Mouse (Mus musculus) layer of hippocampus, postnatal 36 days (tissue): Measurements from ENCODE around the gene Nqo2. TPM values are rescaled to one million over a fixed set of nuclear protein-coding genes. Genes with fewer than 3 reads are reported as not detected.
"Not testable (repeated sequence)": the region's sequence is repeated elsewhere in the genome, so short reads cannot be mapped to it uniquely, and the experiment has no call there.

Experiments used
- DNase-seq, 2 experiments: peaks; one replicate each; pipeline ENCODE4 v3.0.0; 2022
- total RNA-seq, 2 experiments: library from RNA; stranded (reverse); gene quantifications; 2 replicates each; pipeline ENCODE4 v1.2.3; 2021

Nqo2 gene
- total RNA-seq, result 1 to 10 TPM; 6.2 to 7.8 TPM

GRCm38 (mm10) chr13:33964206-33965046 lies at the start of gene Nqo2:
TSS of gene Nqo2 (plus strand) at chr13:33964687.
- peak; percentile 45 to 58 for DNase-seq

- no peak for DNase-seq
Observed at GRCm38 (mm10) chr13:33921041-33921440, 43.4 kb upstream of the Nqo2 start.

DNA sequence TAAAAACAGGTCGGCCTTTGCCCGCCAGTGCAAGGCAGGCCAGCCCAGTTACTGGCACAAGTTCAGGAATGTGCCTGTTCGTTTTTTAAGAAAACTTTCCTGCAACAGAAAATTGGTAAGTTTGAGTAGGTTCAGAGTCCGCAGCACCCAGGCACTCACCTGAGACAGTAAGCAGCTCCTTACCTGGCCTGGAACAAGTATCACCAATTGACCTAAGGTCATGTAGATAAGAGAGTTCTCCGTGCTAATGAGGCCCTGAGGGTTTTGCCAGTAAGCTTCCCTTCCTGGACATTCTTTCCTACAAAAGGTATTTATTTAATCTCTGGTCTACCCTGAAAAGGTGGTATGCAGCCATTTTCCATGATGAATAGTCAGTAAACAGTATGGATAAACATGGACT lies 42.8 kb upstream of the Nqo2 start:
- DNase-seq, result no peak

- no peak for DNase-seq
Observed at GRCm38 (mm10) chr13:33930281-33930680, 34.2 kb upstream of the Nqo2 start.

GRCm38 (mm10) chr13:33930912-33931311 lies 33.6 kb upstream of the Nqo2 start:
- no peak for DNase-seq

DNA sequence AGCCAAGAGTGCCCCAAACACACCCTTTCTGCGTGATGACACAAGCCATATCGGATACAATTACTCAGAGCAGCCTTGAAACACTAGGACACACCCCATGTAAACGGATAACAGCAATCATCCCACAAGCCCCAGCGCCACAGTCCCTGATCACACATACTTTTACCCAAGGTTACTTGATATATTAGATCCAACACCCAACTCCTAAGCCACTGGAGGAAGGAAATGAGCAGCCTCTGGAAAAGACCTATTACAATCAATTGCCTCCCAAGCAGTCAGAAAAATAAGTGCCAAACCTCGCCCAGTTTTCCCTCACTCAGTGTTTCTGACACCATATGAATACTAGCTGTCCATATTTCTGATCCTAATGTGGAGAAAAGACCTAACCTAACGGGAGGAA lies 29.7 kb upstream of the Nqo2 start:
- no peak for DNase-seq

- peak; percentile 25 to 42 for DNase-seq
Observed at GRCm38 (mm10) chr13:33935465-33936181, 28.9 kb upstream of the Nqo2 start.

GRCm38 (mm10) chr13:33937151-33937550 lies 27.3 kb upstream of the Nqo2 start:
- no peak for DNase-seq

DNA sequence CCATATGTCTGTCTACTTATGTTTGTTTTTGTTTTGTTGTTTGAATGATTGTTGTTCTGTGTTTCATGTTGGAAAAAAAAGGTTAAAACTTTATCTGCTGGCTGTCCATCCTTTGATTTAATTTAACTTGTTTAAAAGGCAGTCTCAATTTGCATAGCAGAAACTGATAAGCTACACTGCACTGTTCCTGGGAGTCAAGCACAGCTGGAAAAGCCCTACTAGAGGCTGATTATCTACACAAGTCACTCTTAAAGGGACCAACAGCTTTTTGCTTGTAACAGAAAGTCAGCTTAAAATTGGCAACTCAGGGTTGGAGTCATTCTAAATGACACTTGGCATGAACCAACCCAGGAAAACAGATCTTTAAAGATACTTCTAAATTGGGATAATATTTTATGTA lies 26.9 kb upstream of the Nqo2 start:
- not testable (repeated sequence) for DNase-seq

DNA sequence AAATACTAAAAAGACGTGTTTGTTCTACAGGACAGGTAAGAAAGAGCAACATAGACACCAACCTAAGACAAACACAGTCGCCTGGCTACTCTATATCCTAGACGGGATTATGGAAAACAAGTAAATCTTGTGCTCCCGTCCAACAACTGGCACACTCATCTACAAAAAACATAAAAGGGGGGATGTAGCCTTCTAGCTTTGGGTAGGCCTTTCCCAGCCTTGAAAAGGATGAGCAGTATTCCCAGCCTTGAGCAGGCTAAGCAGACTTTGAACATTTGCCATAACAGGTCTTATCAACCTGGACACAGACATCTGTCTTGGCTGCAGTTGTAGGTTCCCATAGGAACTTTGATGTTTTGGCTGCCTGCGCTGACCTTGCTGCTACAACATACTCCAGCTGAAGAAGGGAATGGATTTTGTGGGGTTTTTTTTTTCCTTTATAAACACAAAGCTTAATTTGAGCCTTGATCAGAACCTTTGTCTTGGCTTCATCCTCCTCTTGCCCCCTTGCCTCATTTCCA lies 23.1 kb upstream of the Nqo2 start:
- DNase-seq, result no peak

DNA sequence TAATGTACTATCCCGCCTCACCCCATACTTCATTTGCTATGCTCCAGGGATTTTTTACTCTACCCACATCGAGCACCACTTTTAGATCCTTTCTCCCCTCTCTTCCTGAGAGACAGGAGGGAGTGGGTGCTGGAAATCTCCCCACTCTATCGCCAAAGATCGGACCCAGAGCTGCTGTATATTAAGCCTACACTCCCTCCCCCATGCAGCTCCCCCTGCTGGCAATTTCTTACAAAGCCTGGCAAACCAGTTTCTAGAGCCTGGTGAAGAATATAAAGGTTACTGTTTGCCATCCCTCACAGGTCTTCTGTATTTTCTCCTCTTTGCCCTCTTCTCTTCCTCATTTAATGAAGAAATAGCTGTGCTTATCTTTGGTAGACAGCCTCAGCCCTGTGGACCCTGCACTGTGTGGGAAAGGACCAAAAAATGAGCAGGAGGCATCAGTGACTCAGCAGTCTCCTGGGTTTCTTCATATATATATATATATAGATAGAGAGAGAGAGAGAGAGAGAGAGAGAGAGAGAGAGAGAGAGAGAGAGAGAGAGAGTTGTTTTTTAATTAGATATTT lies 22.2 kb upstream of the Nqo2 start:
- peak in 1 of 2 experiments; percentile 11 for DNase-seq

DNA sequence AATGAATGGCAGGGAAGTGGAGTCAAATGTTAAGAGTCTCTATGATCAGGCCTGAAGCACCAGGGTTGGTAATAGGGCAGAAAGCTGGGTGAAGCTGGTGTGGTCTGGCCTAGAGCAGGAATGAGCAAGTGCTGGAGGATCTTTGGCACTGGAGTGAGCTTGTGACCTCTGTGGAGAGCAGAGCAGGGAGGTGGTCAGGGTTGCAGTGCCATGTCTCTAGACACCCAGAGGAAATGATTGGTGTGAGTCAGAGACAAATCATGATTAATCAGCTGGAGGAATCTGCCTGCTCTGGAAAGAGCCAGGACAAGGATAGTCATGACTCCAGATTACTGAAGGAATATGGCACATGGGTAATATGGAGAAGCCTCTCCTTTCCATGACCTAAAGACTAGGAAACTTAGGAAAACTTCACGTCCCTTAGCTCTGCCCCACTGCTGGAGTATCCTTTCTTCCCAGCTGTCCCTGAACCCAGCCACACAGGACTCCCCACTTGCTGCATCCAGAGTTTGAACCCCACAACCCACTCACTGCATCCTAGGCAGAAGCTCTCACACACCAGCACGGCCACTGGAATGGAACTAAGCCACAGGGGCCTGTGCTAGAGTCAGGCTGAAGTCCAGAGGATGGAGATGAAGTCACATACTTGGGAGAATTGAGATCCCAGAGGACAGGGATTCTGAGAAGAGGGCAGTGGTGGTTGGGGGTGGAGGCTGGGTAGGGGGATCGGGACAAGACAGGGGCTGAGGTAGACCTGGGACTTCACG lies 13.0 kb upstream of the Nqo2 start:
- no peak for DNase-seq

DNA sequence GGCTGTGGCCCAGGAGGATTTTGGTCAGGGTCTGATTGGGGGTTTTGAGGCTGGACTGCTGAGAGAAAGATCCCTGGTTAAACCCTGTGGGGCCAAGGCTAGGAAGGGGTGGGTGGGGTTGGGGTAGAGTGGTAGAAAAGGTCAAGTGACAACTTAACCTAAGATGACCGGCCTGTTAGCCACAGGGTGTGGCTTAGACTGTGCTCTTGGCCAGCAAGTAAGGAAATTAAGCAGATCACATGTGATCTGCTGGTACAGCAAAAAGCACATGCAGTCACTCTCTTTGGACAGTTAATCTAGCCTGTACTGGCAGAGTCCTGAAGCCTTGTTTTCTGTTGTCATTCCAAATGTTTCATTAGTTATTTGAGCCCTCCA lies 12.4 kb upstream of the Nqo2 start:
- DNase-seq, result no peak

DNA sequence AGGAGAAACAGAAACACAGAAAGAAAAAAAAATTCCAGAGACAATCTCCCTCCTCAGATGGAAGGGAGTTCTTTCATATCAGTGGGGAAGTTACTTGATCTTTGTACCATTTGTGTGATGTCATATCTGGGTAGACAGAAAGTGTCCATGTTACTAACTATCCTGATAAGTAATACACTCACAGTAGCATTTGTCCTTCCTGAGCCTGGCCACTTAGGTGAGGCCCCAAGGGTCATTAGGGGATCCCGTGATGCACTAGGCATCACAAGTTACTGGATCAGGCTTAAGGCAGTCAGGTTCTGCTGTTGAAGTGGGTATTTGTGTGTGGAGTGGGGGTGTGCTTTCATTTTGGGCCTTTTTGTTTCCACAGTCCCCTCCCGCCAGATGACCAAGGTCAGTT lies 11.5 kb upstream of the Nqo2 start:
- no peak for DNase-seq

DNA sequence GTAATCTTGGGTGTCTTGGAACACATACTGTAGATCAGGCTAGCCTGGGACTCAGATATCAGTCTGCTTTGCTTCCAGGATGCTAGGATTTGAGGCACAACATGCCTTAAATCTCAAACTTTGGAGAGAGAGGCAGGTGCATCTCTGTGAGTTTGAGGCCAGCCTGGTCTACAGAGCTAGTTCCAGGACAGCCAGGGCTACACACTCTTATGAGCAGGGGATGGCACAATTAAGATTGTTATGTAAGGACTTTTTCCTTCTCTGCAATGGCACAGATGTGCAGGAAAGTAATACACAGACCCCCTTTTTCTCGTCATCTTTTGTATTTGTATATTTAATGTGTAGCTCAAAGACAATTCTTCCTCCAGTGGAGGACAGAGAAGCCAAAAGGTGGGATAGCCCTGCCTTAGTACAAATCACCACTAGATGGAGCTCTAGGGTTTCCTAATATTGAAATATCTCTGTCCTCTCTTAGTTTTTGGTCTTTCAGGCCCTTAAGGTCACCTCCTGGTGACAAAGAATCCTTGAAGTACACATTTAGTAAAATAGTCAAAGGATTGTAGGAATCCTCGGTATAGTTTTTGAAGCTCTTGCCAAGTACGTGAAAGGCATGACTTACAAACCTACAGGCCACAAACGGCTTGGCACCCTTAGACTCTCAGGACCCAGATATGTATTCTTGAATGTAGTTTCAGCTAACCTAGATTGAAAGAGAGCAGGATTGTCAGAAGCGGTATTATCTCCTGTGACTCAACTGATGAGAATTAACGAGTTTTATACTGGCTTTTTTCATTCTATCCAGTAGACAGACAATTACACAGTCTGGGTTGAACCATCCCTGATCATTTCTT lies 7.7 kb upstream of the Nqo2 start:
- no peak for DNase-seq

DNA sequence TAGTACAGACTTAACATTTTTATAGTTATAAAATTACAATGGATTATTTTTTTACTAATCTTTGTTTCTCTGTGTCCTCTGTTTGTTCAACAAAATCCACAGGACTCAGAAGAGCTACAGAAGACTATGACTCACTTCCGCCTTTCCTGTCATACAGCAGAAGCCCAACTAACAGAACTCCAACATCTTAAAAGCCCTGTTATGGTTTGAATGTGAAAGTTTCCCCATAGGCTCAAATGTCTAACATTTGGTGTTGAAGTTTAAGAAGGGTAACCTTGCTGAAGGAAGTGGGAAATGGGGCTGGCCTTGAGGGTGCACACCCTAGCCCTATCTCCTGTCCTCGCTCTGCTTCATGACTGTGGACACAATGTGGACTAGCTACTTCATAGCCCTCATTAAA lies 4.7 kb upstream of the Nqo2 start:
- DNase-seq, result no peak

DNA sequence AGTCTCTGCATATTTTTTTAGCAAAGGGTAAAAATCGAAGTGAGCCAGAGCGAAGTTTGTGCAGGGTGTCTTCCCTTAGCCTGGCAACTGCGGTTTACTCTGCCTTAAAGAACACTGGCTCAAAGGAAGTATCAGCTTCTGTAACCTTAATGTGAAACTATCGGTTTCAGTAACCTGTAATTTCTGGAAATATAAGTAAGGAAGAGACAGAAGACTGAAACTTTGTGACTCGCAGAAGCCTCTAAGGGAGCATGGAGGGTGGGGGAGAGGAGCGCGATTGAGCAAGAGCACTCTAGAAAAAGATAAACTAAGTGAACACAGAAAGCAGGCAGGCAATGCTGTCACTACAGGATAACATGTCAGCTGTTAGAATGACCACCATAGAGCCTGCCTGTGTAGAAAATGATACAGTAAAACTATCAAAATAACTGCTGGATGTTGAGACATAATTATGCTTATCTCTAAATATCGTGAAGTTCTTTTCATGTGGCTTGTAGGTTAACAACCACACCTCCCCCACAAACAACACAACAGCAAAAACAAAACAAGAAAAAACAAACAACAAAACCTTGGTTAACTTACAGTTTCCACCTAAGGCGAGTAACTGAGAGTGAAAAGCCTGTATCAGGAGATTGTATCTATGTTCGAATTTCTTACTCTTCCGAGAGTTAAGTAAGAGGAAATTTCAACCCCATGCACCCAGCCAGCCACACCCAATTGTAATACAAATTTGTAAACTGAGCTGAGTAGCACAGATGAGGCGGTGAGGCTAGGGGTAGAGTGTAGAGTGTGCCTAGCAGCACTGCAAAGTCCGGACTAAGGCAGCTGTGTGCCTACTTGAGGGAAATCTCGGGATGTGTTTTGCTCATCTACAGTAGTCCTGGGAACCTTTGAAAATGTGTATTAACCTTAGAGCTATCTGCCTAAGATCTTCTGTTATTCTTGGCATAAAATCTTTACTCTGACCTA lies 853 bp downstream of the Nqo2 start:
- DNase-seq, result no peak

DNA sequence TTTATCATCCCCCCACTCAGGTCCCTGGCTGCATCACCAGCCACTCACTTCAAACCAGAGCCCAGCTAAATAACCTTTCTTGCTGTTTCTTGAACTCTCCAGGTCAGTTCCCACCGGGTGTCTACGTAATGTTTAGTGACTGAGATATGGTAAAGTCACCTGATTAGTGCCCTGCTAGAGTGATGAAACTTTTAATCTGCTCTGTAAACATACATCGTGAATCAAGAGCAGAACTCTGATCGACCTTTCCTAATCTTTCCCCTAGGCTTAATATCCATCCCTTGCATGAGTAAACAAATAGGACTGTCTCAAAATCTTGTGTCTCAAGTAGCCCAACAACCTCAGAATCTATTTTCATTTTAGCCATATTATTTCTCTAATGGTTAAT lies 1.5 kb downstream of the Nqo2 start:
- DNase-seq, result no peak

DNA sequence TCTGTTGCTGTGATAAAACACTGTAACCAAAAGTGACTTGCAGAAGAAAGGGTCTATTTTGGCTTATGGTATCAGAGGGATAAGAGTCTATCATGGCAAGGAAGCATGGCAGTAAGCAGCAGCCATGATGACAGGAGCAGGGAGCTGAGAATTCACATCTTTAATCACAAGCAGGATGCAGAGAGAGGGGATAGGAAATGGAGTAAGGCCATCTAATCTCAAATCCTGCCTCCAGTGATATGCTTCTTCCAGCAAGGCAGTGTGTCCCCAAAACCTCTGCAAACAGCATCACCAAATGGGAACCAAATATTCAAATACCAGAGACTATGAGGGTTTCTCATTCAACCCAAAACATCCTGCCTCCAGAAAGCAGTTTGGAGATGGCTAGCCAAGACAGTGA lies 2.1 kb downstream of the Nqo2 start:
- DNase-seq, result no peak

DNA sequence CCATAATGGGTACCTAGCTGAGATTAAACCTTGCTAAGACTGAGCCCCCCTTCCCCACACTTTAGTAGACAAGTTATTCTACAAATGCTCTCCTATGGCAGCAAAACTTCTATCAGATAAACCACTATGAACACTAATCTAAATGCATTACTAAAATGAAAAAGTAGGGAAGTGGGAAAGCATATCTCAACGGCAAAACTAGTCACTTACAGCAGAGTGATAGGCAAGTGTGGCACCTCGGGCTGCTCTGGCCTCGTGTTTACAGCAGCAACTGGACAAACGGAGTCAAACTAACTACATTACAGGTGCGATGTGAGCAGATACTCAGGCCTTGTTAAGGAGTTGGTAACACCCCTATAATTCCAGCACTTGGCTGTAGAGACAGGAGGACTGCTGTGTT lies 25.1 kb downstream of the Nqo2 start:
- DNase-seq, result no peak
